Mouse (Mus musculus): Measurements from ENCODE around the gene Zdhhc23.

Gene Zdhhc23

DNA sequence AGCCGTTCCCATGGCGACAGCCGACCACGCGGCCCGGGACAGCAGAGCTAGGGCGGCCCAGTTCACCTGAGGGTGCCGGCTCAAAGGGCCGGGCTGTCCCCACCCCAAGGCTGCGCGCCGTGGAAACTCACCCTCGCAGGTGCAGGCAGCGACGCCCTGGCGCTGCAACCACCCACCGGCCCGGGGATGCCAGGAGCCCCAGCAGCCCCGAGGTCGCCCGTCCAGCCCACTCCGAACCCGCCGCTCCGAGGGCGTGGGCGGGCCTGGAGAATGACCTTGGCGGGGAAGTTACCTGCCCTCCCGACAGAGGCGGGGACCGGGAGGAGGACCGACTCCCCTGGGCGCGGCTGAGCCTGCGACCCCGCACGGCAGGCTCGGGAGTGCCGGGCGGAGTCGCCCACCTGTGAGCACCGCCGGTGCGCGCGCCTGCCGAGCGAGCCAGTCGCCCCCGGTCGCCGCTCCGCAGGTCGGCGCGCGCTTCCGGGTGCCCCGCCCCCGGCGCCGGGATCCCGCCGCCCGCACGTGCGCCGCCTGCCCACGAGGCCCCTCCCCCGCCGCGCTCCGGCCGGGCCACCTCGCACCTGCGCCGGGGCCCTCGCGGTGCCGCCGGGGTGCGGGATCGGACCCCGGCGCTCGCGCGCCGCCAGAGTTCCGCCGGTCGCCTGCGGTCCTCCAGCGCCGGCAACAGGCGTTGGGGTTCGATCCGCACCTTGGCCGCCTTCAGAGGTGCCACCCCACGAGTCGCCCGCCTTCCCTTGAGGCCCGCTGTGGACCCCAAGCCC lies at the start of gene Zdhhc23:
TSS of gene Zdhhc23 (minus strand) at position 464 of the 782 bp plus-strand sequence.
- in situ Hi-C loops (cut with MseI, MboI) = no loop called here

DNA sequence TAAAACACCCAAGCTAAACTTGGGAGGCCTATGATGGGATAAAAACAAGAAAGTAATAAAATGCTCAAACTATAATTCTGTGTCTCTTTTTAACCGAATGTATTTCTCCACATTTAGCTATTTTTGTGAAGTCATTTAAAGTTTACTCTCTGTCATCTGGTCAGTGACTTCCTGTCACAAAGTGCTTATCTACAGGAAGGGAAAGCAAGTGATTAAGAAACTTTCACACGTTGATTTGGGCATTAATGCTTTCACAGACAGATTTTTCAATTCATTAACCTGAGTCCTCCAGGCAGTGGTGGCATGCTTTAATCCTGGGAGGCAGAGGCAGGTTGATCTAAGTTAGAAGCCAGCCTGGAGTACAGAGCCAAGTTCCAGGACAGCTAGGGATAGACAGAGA lies 49.7 kb upstream of the Zdhhc23 start:
- in situ Hi-C loops (cut with MseI, MboI) = no loop called here

DNA sequence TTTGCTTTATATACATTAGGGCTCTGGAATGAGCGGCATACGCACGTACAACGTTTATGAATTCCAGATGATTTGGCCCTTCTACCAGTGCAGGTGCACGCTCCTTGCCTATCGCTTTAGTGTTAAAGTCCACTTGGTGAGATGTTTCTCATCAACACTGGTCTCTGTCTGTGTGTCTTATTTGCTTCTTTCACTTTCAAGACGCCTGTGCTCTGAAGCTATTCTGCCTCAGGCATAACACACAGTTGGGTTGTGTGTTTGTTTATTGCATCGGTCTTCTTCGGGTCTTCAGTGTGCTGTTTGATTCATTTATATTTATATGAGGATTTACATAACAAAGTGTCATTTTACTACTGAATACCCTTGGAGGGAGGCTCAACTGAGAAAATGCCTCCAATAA lies 47.2 kb upstream of the Zdhhc23 start:
- in situ Hi-C loops (cut with MseI, MboI) = no loop called here

DNA sequence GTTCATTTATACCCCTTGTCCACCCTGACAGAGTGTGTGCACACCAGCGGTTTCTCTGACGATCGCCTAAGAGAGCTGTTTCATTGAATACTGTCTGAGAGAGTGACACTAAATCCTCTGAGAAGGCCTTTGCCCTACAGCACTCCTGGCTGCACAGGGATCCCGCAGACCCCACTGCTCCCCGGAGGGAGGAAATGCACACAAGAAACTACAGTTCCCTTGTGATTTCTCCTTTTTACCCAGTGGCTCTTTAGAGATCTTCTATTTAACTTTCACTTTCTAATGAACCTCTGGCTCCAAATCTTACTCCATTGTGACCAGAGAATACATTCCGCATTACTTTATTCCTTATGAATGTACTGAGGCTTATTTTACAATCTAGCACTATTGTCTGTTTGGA lies 46.6 kb upstream of the Zdhhc23 start:
- in situ Hi-C loops (cut with MseI, MboI) = no loop called here

DNA sequence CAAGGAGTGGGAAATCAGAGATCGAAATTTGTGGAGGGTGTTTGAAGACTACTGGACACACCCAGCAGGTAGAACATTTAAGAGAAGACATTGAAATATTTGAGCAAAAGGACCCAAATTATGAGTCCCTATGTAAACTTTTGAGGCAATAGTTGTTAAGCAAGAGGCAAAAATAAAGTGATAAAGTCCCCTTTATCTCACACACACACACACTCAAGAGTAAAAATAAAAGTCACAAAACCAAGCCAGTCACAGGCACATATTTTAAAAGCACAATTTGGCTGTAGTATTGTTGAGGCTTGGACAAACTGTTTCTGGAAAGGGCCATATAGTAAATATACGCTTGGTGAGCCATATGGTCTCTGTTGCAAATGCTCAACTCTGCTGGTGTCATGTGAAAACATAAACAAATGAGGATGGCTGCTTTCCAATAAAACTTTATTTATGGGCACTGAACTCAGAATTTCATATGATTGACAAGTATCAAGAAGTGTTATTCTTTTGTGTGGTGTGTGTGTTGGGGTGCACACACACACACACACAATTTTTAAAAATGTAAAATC lies 39.5 kb upstream of the Zdhhc23 start:
- in situ Hi-C loops (cut with MseI, MboI) = no loop called here

DNA sequence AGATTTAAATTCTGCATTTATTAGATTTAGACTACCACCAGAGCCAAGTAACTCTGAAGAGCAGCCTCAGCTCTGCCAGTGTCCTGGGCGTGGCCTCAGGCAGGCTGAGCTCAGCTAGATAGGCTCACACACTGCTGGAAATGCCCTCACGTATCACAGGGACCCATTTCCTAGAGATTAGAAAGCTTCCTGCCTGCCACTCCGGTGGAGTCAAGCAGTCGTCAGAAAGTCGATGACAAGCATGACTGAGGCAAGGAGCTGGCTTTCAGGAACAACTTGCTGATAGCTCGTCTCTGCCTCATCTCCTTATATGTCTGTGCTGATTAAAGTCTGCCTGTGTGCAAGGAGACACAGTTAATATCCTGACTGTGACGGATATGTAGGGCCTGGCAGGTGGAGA lies 38.8 kb upstream of the Zdhhc23 start:
- in situ Hi-C loops (cut with MseI, MboI) = no loop called here

DNA sequence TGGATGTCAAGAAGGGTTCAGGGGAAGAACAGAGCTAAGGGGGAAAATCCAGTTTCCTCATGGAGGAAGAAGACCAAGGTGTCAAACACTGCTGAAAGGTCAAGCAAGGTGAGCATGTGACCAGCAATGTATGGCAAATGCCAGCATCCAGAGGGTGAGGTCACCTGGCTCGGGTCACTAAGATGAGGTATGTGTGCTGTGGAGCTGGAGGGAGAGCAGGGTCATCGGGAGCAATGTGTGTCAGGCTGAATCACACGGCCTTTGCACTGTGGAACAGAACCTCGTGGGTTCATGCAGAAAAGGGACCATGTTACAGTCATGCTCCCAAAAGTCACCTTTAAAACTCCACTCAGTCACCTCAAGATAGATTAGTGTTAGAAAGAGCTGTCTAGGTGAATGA lies 38.1 kb upstream of the Zdhhc23 start:
- in situ Hi-C loops (cut with MseI, MboI) = no loop called here

DNA sequence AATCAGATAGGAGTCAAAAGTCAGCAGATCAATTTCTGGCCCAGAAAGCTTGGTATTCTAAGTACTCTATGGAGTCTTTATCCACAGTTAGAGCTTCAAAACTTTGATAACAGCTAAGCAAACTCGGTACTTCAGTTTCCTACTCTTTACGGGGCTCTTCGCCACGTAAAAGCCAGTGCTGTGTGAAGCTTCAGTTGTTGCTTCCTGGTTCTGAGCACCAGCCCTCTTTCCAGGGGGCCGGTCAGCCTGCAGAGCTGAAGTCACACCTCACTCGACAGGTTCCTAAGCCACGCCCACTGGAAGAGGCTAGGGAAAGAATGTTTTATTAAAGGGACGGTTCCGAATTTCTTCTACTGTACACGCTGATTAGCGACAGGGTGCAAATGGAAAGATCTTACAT lies 36.6 kb upstream of the Zdhhc23 start:
- in situ Hi-C loops (cut with MseI, MboI) = no loop called here

DNA sequence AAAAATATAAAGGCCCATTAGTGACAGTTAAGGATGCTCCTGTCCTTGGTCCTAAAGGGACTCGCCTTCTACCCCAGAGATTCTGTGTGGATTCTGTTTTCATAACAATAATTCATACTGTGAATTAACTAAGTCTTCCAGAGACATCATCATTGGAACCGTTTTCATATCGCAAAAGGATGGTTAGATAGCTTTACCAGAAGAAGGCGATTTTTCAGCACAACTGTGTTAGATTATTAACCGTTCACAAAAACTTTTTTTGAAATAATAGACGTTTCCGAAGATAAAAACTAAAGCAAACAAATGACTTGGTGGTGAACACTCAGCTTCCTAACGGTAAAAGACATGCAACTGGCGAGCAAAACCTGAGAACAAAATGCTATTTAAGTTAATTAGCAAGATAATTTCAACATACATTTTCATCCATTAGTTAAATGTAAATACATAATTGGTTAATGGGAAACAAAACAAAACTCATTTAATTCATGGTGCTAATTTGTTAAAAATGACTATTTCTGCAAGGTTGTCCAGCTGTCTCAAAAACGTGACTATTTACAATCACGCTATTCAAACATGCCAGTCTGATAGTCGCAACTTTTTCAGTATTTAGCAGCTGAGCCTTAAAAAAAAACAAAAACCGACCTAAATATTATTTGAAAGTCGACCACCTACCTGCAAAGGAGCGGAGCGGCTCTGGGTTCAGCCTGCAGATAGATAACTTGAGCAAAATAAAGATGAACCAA lies 36.0 kb upstream of the Zdhhc23 start:
- in situ Hi-C loops (cut with MseI, MboI) = no loop called here

DNA sequence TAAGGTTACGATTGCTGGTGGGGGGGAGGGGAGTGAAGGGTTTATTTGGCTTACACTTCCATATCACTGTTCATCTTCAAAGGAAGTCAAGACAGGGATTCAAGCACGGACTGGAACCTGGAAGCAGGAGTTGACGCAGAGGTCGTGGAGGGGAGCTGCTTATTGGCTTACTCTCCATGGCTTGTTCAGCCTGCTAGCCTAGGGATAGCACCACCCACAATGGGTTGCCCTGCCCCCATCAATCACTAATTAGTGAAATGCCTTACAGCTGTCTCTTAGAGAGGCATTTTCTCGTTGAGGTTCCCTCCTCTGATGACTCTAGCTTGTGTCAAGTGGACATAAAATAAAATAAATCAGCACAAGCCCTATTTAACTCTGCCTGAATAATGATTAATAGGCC lies 31.4 kb upstream of the Zdhhc23 start:
- in situ Hi-C loops (cut with MseI, MboI) = no loop called here

DNA sequence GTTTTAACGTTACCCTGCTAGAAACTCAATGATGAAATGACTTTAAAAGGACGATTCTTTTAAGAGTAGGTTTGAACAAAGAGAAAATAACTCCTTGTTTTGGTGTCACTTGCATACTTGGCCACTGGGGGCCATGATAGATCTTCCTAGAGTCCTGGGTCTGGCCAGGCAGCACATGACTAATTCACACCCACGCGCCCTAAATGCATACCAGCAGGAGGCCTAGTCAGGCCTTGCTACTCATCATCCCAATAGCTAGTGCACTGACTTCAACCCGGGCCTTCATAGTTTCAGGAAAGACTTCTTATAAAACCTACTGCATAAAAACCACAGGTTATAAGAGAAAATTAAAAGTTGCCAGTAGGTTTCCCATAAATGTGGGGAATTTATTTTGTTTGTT lies 22.5 kb upstream of the Zdhhc23 start:
- in situ Hi-C loops (cut with MseI, MboI) = no loop called here

DNA sequence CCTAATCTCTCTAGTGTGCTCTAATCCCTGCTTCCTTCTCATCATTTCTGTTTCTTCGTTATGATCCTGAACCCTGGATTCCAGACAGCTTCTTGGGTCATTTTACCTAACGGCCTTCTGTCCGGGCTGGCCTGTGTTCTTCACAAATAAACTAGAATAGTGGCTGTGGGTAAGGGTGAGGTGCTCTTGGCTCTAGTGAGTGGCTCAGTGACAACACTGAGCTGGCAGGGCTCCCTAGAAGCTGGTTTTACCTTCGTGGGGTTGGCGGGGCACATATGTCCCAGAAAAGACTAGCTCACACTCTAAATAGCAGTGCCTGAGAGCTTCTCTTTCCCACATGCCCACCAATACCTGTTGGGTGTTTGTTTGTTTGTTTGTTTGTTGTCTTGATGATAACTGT lies 19.9 kb upstream of the Zdhhc23 start:
- in situ Hi-C loops (cut with MseI, MboI) = no loop called here

DNA sequence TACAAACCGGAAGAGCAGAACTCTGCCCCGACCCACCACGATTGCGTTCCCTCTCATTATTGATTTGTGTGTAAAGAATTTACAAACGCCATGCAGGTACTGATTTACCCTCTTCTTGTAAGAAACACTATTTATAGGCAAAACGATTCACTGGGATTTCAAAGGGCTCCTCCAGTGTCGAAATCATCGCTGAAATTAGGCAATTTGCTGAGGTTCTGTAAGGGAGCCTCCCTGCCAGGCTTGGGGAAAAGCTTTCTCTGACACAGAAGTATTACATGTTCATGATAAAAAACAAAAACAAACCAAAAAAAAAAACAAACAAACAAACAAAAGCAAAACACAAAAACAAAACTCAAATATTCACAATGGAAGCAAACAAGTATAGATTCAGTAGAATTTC lies 19.5 kb upstream of the Zdhhc23 start:
- in situ Hi-C loops (cut with MseI, MboI) = no loop called here

DNA sequence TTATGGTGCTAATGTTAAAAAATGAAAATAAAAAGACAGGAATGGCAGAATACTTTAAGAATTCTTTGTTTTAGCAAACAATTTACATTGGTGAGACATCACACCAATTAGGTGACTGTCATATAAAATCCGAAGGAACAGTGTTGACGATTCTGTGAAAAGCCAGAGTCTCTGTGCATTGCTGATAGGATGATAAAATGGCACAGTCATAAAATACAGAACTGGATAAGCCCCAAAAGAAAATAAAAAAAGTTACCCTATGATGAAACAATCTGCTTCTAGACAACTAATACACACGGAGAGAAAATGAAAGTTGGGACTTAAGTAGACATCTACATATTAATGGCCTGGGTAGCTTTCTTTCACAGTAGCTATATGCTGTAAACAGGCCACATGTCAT lies 15.0 kb upstream of the Zdhhc23 start:
- in situ Hi-C loops (cut with MseI, MboI) = no loop called here

DNA sequence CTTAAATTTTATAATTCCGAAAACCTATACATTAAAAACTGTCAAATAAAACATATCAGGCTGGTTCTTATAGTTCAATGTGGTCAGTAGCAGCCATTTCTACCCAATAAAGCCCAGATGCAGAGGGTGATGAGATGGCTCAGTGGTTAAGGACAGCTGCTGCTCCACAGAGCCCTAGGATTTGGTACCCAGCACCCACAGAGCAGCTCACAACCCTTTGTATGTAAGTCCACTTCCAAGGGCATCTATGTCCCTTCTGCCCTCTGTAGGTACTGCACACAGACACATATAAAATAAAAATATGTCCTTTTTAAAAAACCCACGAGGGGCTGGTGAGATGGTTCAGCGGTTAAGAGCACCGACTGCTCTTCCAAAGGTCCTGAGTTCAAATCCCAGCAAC lies 6.7 kb upstream of the Zdhhc23 start:
- in situ Hi-C loops (cut with MseI, MboI) = no loop called here

DNA sequence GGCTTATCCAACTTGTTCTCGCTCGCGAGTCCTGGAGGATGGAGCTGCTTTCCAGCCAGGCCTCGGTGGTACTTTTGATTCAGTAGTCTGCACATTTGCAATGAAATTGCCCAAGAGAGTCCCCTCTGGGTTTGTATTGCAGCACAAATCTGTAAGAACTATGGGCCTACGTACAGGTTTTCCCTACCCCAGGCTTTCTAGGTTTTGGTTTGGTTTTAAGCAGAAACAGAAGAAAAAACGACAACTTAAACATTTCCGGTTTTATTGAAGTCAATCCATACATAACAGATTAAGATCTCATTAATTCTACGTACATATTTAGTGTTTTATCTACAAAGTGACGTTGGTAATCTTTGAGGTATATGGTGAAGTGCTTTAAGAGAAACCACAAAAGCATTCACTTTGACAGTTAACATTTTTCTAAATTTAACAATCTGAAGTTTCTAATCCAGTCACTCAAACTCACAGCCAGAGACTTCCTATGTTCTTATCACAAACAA lies 569 bp upstream of the Zdhhc23 start:
- in situ Hi-C loops (cut with MseI, MboI) = no loop called here

DNA sequence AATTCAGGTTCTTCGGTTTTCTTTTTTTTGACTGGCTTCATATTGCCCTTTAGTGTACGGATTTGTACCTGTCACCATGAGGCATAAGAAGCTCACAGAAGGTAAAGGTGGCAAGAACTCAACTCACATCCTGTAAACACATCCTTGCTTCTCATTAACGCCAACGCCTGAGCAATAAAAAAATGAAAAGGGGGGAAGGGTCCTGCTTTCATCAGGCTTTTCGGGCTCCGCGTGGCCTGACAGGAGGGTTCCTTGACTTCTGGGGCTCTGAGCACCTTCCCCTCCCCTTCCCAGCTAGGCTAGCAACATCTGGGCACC lies 622 bp downstream of the Zdhhc23 start:
- in situ Hi-C loops (cut with MseI, MboI) = no loop called here

DNA sequence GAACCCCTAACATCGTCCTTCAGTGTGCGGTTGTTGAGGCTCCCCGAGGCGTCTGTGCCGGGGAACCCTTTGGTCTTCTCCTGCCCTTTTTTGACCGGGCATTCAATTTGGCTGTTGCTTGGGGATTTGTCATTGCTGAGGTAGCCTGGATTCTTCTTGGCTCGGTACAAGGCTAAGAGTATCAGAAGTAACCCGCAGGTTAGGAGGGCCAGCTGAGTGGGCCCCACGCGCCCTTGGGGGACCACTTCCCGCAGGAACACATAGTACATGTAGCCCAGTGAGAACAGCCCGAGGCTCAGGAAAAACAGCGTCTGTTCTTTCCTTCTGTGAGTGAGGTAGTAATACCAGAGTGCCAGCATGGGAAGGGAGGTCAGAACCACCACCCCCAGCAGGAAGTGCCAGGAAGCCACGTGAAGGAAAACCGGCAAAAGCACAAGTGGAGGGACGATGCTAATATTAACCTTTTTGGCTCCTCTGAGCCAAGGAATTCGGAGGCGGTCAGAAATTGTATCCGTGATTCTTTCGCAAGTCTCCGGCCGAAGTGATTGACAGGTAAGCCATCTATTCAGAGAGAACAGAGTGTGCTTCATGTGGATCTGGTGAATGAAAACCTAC lies 5.9 kb downstream of the Zdhhc23 start:
- in situ Hi-C loops (cut with MseI, MboI) = no loop called here

DNA sequence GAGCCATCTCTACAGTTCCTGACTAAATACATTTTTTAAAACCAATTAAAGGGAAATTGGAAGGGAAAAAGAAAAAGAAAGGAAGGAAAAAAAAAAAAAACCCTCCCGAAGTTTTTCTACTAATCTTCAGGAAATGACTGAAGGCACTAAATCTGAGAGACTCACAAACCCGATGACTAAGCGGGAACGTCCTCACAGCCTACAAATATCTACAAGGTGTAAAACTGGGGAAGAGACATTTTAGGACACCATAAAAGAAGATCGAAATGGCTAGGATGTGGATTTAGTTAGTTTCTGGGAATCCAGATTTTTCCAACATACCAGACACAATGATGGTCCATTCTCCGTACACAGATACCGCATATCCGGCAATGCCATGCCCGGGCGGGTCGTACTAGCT lies 6.4 kb downstream of the Zdhhc23 start:
- in situ Hi-C loops (cut with MseI, MboI) = no loop called here

DNA sequence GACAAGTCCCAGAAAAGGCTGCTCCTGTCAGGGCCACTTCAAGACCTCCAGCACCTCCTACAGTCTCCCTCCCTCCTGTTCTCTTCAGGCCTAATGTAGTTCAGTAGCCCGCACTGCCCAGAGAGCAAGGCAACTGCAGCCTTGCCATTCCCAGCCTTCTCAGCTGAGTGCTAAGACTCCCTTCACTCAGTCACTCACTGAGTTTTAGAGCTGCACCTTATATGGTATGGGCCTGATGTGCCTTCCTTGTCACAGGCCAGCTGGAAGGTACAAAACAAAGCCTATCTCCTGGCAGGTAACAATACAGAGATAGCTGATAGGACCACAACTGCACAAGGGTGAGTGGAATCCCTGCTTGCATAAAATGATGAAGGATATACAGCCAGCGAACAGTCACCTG lies 7.2 kb downstream of the Zdhhc23 start:
- in situ Hi-C loops (cut with MseI, MboI) = no loop called here

DNA sequence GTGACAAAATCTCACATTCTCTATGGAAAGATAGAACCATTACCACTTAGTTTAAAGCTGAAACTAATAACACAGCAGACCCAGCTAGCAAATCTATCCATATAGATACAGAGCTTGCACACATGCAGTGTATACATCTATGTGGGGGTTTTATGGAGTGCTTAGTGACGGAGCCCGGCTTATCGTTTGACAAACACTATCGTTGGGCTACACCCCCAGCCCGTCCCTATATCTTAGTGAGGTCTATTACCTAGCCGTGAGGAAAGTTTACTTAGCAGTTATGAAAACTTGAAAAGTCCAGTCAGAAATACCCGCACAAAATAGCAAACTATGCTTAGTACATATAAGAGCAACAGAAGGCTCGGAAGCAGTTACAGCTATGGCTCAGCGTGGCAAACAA lies 7.8 kb downstream of the Zdhhc23 start:
- in situ Hi-C loops (cut with MseI, MboI) = no loop called here

DNA sequence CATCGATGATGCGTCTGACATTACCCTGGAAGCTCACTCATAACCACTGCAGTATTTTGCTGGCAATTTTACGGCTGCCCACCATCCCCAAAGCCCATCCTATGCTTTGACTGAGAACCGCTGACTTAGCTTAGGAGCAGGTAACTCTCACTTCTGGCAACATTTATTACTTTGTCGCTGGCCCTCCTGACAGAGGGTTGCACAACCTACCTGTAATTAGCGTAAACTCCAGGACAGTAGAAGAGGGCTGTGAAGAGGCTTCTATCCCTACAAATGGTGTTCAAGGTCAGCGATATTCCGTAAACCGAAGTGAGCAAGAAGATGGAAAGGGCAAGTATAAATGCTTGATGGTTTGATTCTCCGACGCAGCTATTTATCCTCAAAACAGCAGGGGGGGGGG lies 8.4 kb downstream of the Zdhhc23 start:
- in situ Hi-C loops (cut with MseI, MboI) = no loop called here

DNA sequence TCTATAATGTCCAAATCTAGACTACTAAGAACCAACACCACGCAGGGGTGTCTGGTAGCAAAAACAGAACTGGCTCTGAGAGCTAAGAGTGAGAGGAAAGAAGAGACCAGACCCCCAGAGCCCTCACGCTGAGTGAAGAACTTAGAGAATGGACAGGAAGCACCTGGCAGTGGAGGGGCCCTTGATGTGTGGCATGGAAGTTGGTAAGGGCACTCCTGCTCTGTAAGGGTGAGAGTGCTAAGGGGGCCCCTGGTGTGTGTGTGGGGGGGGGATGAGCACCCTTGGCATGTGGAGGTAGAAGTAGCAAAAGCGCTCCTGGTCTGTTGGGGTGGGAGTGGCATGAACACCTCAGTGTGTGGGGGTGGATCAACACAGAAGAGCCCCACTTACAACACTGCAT lies 9.2 kb downstream of the Zdhhc23 start:
- in situ Hi-C loops (cut with MseI, MboI) = no loop called here
